Mouse (Mus musculus) kidney, adult 9 months (tissue): ENCODE data around the gene Lrp2bp.

Experiments used
- DNase-seq: peaks from one replicate; pipeline ENCODE4 v3.0.0; 2022

The Lrp2bp gene

DNA sequence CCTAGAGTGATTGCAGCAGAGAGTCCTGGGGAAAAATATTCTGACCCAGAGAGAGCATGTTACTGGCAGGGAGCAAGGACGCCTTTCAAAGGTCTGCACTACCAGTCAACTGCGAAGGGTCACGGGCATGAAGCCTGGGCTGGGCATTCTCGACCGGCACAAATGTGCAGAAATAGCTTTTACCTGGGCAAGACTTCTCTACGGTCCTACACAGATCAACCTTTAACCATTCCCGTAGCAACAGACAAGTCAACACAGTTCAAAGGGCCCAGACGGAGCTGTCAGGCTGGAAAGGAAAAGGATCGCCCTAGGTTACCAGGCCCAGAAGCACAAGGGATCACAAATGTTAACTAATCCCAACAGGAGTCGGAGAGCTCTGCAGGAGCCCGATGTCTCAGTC, 37.1 kb downstream of the Lrp2bp start:
- DNase-seq, result peak; percentile 80

GRCm38 (mm10) chr8:46039666-46040065, 40.6 kb downstream of the Lrp2bp start:
- no peak for DNase-seq

GRCm38 (mm10) chr8:46040260-46040659, 41.2 kb downstream of the Lrp2bp start:
- DNase-seq, result no peak

DNA sequence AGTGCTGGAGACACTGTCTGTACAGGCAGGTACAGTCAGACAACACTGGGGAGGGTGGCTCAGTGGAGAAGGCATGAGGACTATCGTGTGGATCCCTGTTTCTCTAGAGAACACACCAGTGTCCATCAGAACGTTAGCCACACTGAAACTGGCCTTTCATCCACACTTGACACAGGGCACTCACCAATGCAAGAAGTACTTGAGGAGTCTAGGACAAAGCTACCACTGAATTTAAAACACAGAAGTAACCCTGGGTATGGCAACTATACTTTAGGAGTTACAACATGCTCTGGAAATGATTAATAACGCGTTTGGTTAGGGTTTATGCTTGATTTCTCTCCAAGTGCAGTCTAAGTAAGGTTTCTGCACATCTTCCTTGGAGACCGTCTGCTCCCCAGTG, 73.7 kb downstream of the Lrp2bp start:
- DNase-seq, result no peak

- no peak for DNase-seq
Measured at GRCm38 (mm10) chr8:46073540-46074140, 74.5 kb downstream of the Lrp2bp start.

- DNase-seq, result no peak
Measured at GRCm38 (mm10) chr8:46075223-46075622, 76.1 kb downstream of the Lrp2bp start.

DNA sequence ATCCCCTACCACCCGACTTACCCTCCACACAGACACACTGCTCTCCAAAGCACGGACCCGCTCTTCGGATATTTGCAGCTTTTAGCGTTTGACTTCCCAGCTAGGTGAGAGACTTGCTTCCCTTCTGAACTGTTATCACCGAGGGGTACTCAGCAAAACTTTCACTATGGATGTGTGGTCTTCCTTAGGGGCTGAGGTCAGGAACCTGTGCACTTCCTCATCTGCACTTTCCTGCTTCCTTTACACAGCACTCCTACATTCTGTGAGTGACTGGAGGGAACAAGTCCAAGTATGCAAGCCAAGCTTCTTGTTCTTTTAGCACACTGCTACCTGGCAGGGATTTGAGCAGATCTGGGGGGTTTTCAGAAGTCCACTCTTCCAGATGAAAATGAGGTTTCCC, 79.8 kb downstream of the Lrp2bp start:
- DNase-seq, result no peak
